Mouse (Mus musculus): Measurements from ENCODE around the gene Lingo1.

- TF ChIP-seq CTCF (conservative IDR thresholded peaks at IDR 0.05; ENCODE audit: insufficient read depth, insufficient read length, low read depth, low read length) (no peak), POLR2A (IDR thresholded peaks at IDR 0.05; ENCODE audit: low read depth, low read length) (no peak)
These were observed 138.3 kb downstream of the Lingo1 start for GRCm38 (mm10) chr9:56657996-56658398.
